Mouse (Mus musculus) spleen, adult 2 months (tissue): Measurements from ENCODE around the gene Adra2c. TPM values are rescaled to one million over a fixed set of nuclear protein-coding genes. Genes with fewer than 3 reads are reported as not detected.

Experiments used
- DNase-seq, 2 experiments: peaks; one replicate each; pipeline versions ENCODE4 v3.0.0 to v3.0.0-alpha.2; 2012 to 2021; ENCODE audit warnings: low spot score in 2 of 2, low read depth in 1 of 2
- H3K27ac ChIP-seq: fragments of 200-500 bp; 2 replicates; pipeline ENCODE4 v1.5.1; 2012; ENCODE audit warnings: low read length, inconsistent platforms; ENCODE audit not compliant: insufficient read depth
- H3K27me3 ChIP-seq: fragments of 200-500 bp; 2 replicates; pipeline ENCODE4 v1.6.1; 2012; ENCODE audit warnings: mild to moderate bottlenecking, moderate library complexity, low read length, inconsistent platforms; ENCODE audit not compliant: control insufficient read depth, insufficient read depth
- H3K36me3 ChIP-seq: fragments of 200-500 bp; 2 replicates; pipeline ENCODE4 v1.6.1; 2012; ENCODE audit warnings: mild to moderate bottlenecking, low read length, inconsistent platforms; ENCODE audit not compliant: control insufficient read depth, insufficient read depth
- H3K4me1 ChIP-seq: fragments of 200-500 bp; 2 replicates; pipeline ENCODE4 v1.6.1; 2011; ENCODE audit warnings: inconsistent platforms; ENCODE audit not compliant: control insufficient read depth, insufficient read depth, insufficient read length
- H3K4me3 ChIP-seq: fragments of 200-500 bp; 2 replicates; pipeline ENCODE4 v1.5.1; 2011; ENCODE audit warnings: mild to moderate bottlenecking, inconsistent platforms; ENCODE audit not compliant: insufficient read depth, insufficient read length; ENCODE audit errors: extremely low read depth
- CTCF ChIP-seq: fragments of 200-500 bp; IDR thresholded peaks from 2 replicates; pipeline ENCODE4 v1.5.1; 2011; ENCODE audit warnings: mild to moderate bottlenecking, inconsistent platforms; ENCODE audit not compliant: insufficient read depth, insufficient read length, insufficient replicate concordance; ENCODE audit errors: extremely low read depth
- POLR2A ChIP-seq: fragments of 200-500 bp; IDR thresholded peaks from 2 replicates; pipeline ENCODE4 v1.6.1; 2011; ENCODE audit warnings: low read depth, low read length, inconsistent platforms
- WGBS: fragments of 180-500 bp; shearing (Covaris S2); methylation state at CpG from one replicate; pipeline ENCODE4 v1.1.7; 2018; 5-methylcytosine and 5-hydroxymethylcytosine counted together
- polyA plus RNA-seq: library from polyadenylated mRNA; depleted of rRNA; stranded (reverse); fragments of >200 nt; gene quantifications from 2 replicates; pipeline ENCODE4 v1.2.3, GENCODE M21; 2012

The Adra2c gene
- polyA plus RNA-seq, 1 experiment: 0.28 TPM

- no peaks in the 10 kb centered on the region; the same call in 1 of the 2 replicates for H3K4me1 ChIP-seq
- WGBS: 12% methylated on average over 75 of the region's 75 CpGs
- no peak overlapping the region for H3K27ac ChIP-seq
- peaks cover 11% of the 10 kb centered on the region for H3K27me3 ChIP-seq
- TF ChIP-seq CTCF (no peak), POLR2A (no peak)
- H3K36me3 ChIP-seq: no peaks in the 10 kb centered on the region
- H3K4me3 ChIP-seq: no peak overlapping the region
- DNase-seq: no peak
Observed at GRCm38 (mm10) chr5:35280002-35280782, 2.1 kb downstream of the Adra2c start.

GRCm38 (mm10) chr5:35280783-35281165 lies 2.7 kb downstream of the Adra2c start:
- Histone ChIP-seq H3K27me3 (peaks cover 11% of the 10 kb centered on the region), H3K27ac (no peak overlapping the region), H3K4me1 (no peaks in the 10 kb centered on the region; the same call in 1 of the 2 replicates), H3K36me3 (no peaks in the 10 kb centered on the region), H3K4me3 (no peak overlapping the region)
- DNase-seq: no peak
- no peak for TF ChIP-seq CTCF
- TF ChIP-seq POLR2A: no peak
- WGBS: 8% methylated on average over 39 of the region's 40 CpGs

- WGBS: 55% methylated on average over 3 of the region's 3 CpGs
- H3K27me3 ChIP-seq: 0 out of 2 replicates have a peak, but pooled peaks cover 3% of the 10 kb centered on the region
- DNase-seq: no peak
- H3K4me3 ChIP-seq: no peak overlapping the region
- H3K36me3 ChIP-seq: no peaks in the 10 kb centered on the region
- H3K4me1 ChIP-seq: no peaks in the 10 kb centered on the region; the same call in 1 of the 2 replicates
- H3K27ac ChIP-seq: no peak overlapping the region
- no peak for TF ChIP-seq CTCF
- TF ChIP-seq POLR2A: no peak
Observed at GRCm38 (mm10) chr5:35285281-35285680, 7.2 kb downstream of the Adra2c start.

- 71% methylated on average over 5 of the region's 5 CpGs for whole genome bisulfite sequencing
- H3K27me3 ChIP-seq: no peaks in the 10 kb centered on the region
Observed at GRCm38 (mm10) chr5:35286190-35286589, 8.1 kb downstream of the Adra2c start.

GRCm38 (mm10) chr5:35299621-35300020 lies 21.5 kb downstream of the Adra2c start:
- WGBS: 26% methylated on average over 3 of the region's 3 CpGs
- Histone ChIP-seq H3K36me3 (no peaks in the 10 kb centered on the region), H3K27me3 (no peaks in the 10 kb centered on the region), H3K27ac (no peak overlapping the region), H3K4me1 (no peaks in the 10 kb centered on the region), H3K4me3 (no peak overlapping the region)
- TF ChIP-seq CTCF: no peak
- no peak for TF ChIP-seq POLR2A
- DNase-seq: no peak

More at GRCm38 (mm10) chr5:35286190-35286589, 8.1 kb downstream of the Adra2c start:
- no peak overlapping the region for H3K4me3 ChIP-seq
- no peak overlapping the region for H3K27ac ChIP-seq
- no peak for DNase-seq
- H3K36me3 ChIP-seq: no peaks in the 10 kb centered on the region
- H3K4me1 ChIP-seq: no peaks in the 10 kb centered on the region
- no peak for TF ChIP-seq CTCF
- no peak for TF ChIP-seq POLR2A

GRCm38 (mm10) chr5:35304191-35304590 lies 26.1 kb downstream of the Adra2c start:
- 73% methylated on average over 3 of the region's 3 CpGs for WGBS
- TF ChIP-seq POLR2A (no peak), CTCF (no peak)

GRCm38 (mm10) chr5:35305332-35305731 lies 27.2 kb downstream of the Adra2c start:
- WGBS: 82% methylated on average over 10 of the region's 10 CpGs
- TF ChIP-seq POLR2A (no peak), CTCF (no peak)
- H3K4me3 ChIP-seq: no peak overlapping the region
- H3K4me1 ChIP-seq: no peaks in the 10 kb centered on the region
- H3K27me3 ChIP-seq: no peaks in the 10 kb centered on the region
- no peaks in the 10 kb centered on the region for H3K36me3 ChIP-seq
- no peak for DNase-seq
- no peak overlapping the region for H3K27ac ChIP-seq

More at GRCm38 (mm10) chr5:35304191-35304590, 26.1 kb downstream of the Adra2c start:
- Histone ChIP-seq H3K27ac (no peak overlapping the region), H3K4me3 (no peak overlapping the region), H3K27me3 (no peaks in the 10 kb centered on the region), H3K4me1 (no peaks in the 10 kb centered on the region), H3K36me3 (no peaks in the 10 kb centered on the region)
- no peak for DNase-seq
